Mouse (Mus musculus) neural tube, embryonic 15.5 days (tissue): ENCODE measurements around the gene Bnc2. TPM values are rescaled to one million over a fixed set of nuclear protein-coding genes. Genes with fewer than 3 reads are reported as not detected.

ENCODE experiments used
- ATAC-seq: fragments of 200-750 bp; cut with Nextera tagmentation; 2 replicates; pipeline ENCODE4 v1.8.0; 2017; ENCODE audit warnings: mild to moderate bottlenecking, moderate TSS enrichment, moderate library complexity; ENCODE audit not compliant: low FRiP score
- H3K27ac ChIP-seq: fragments of 300-500 bp; sonication (generic); replicated peaks from 2 replicates; pipeline ENCODE4 v1.5.1; 2015; ENCODE audit warnings: mild to moderate bottlenecking, inconsistent platforms
- H3K27me3 ChIP-seq: fragments of 300-500 bp; sonication (generic); replicated peaks from 2 replicates; pipeline ENCODE4 v1.6.1; 2015; ENCODE audit warnings: inconsistent platforms
- H3K36me3 ChIP-seq: fragments of 300-500 bp; sonication (generic); 2 replicates; pipeline ENCODE4 v1.6.1; 2015; ENCODE audit warnings: inconsistent platforms
- H3K4me1 ChIP-seq: fragments of 300-500 bp; sonication (generic); 2 replicates; pipeline ENCODE4 v1.6.1; 2015; ENCODE audit warnings: inconsistent platforms
- H3K4me2 ChIP-seq: fragments of 300-500 bp; sonication (generic); 2 replicates; pipeline ENCODE4 v1.6.1; 2015; ENCODE audit warnings: inconsistent platforms, mild to moderate bottlenecking, moderate library complexity
- H3K4me3 ChIP-seq: fragments of 300-500 bp; sonication (generic); replicated peaks from 2 replicates; pipeline ENCODE4 v1.5.1; 2015; ENCODE audit warnings: mild to moderate bottlenecking, inconsistent platforms
- H3K9ac ChIP-seq: fragments of 300-500 bp; sonication (generic); replicated peaks from 2 replicates; pipeline ENCODE4 v1.6.1; 2015; ENCODE audit warnings: mild to moderate bottlenecking, inconsistent platforms
- H3K9me3 ChIP-seq: fragments of 300-500 bp; sonication (generic); replicated peaks from 2 replicates; pipeline ENCODE4 v1.6.1; 2016; ENCODE audit warnings: inconsistent platforms
- WGBS: fragments of 180-500 bp; shearing (Covaris S2); methylation state at CpG from one replicate; pipeline ENCODE4 v1.1.7; 2015; ENCODE audit warnings: mixed read lengths; 5-methylcytosine and 5-hydroxymethylcytosine counted together
- polyA plus RNA-seq: library from polyadenylated mRNA; unstranded; fragments of >200 nt; fragmentation: Nextera tagmentation; extraction: Ambion mirVana; gene quantifications from 2 replicates; pipeline ENCODE4 v1.2.1, GENCODE M21; 2015

Gene Bnc2
- polyA plus RNA-seq, 1 experiment from 2014 or later = 16.2 TPM

DNA sequence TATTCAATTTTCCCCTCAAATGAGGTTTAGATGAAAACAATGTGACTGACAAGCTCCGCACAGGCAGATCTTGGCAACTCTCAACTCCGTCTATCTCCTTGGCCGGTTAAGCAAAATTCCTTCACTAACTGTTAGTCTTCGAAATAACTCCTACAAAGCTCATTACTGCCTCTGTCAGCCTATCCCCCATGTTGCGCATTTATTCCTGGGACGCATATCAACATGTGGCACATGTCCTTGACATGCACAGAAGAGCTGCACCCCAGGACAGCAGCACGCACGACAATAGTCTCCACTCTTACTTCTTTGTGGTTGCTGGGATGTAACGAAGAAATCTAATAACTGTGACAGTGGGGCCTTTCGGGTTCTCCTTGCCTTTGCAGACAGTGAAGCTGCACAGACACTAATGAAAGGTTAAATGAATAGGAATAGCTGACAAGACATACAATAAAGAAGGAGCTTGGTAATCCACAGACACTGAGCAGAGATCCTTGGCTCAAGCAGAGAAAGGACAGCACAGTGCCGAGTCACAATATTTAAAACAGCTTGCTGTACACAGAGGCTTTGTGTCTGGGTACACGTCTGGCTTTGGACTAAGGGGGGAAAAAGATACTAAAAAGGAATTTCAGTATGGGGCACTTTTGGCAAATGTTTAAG is 6.0 kb downstream of the Bnc2 start:
- ATAC-seq = no peak
- Histone ChIP-seq H3K9ac (no peak overlapping the region), H3K4me1 (peaks cover 7% of the 10 kb centered on the region), H3K27me3 (peaks cover 22% of the 10 kb centered on the region), H3K9me3 (no peaks in the 10 kb centered on the region), H3K4me3 (no peak overlapping the region), H3K36me3 (no peaks in the 10 kb centered on the region), H3K4me2 (no peak overlapping the region), H3K27ac (no peak overlapping the region)
- 29% methylated on average over 12 of the region's 12 CpGs for WGBS

DNA sequence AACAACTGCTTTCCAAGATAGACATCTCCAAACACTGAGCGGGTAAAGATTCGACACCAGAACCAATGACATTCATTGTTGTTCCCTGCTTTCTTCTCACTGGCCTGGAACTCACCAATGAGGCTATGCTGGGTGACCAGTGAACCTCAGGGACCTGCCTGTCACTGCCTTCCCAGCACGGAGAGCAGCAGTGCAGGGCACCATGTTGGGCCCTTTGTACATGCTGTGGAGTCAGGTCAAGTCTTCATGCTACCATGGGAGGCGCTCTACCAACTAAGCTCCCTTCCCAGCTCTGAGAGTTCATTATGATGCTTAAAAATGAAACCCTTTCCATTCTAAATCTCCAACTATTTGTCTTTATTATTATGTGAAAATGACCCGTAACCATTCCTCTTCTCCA is 6.8 kb downstream of the Bnc2 start:
- no peak for ATAC-seq
- H3K9me3 ChIP-seq = no peaks in the 10 kb centered on the region

GRCm38 (mm10) chr4:84662228-84663065 is 12.6 kb downstream of the Bnc2 start:
- no peak for ATAC-seq
- Histone ChIP-seq H3K27me3 (no peaks in the 10 kb centered on the region), H3K27ac (no peak overlapping the region), H3K4me2 (no peak overlapping the region), H3K4me1 (no peaks in the 10 kb centered on the region), H3K9me3 (no peaks in the 10 kb centered on the region), H3K4me3 (no peak overlapping the region), H3K9ac (no peak overlapping the region), H3K36me3 (no peaks in the 10 kb centered on the region)
- 93% methylated on average over 5 of the region's 5 CpGs for WGBS

More for the DNA sequence above, 6.8 kb downstream of the Bnc2 start:
- Histone ChIP-seq H3K9ac (no peak overlapping the region), H3K4me1 (peaks cover 3% of the 10 kb centered on the region; the same call in 1 of the 2 replicates), H3K4me2 (no peak overlapping the region), H3K36me3 (no peaks in the 10 kb centered on the region), H3K27ac (no peak overlapping the region), H3K27me3 (peaks cover 19% of the 10 kb centered on the region), H3K4me3 (no peak overlapping the region)
- WGBS = 86% methylated on average over 5 of the region's 5 CpGs

GRCm38 (mm10) chr4:84661341-84661740 is 13.7 kb downstream of the Bnc2 start:
- no peak for ATAC-seq
- Histone ChIP-seq H3K27ac (no peak overlapping the region), H3K4me3 (no peak overlapping the region), H3K9ac (no peak overlapping the region), H3K36me3 (no peaks in the 10 kb centered on the region), H3K9me3 (no peaks in the 10 kb centered on the region), H3K4me1 (no peaks in the 10 kb centered on the region), H3K4me2 (no peak overlapping the region), H3K27me3 (no peaks in the 10 kb centered on the region)
- 83% methylated on average over 3 of the region's 3 CpGs for WGBS

GRCm38 (mm10) chr4:84651786-84652185 is 23.3 kb downstream of the Bnc2 start:
- H3K27ac ChIP-seq = no peak overlapping the region
- WGBS = 63% methylated on average over 8 of the region's 8 CpGs
- H3K4me2 ChIP-seq = no peak overlapping the region
- ATAC-seq = no peak
- H3K9me3 ChIP-seq = no peaks in the 10 kb centered on the region
- no peaks in the 10 kb centered on the region for H3K4me1 ChIP-seq
- no peaks in the 10 kb centered on the region for H3K27me3 ChIP-seq
- H3K36me3 ChIP-seq = no peaks in the 10 kb centered on the region
- H3K4me3 ChIP-seq = no peak overlapping the region
- no peak overlapping the region for H3K9ac ChIP-seq

DNA sequence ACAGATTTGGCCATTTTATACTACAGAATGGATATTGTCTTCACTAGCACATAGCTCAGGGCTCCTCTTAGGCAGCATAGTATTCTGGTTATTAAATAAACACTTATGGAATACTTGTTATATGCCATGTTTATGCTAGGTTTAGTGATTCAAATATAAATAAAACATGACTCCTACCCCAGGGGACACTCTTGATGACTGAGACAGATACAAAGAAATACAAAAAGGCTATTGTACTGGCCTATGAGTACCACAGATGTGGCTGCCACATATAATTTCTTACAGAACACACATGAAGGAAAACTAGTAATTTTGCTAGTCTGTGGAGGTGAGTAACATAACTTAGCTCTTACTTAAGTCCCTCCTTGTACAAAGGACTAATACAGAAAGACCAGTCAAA is 28.5 kb downstream of the Bnc2 start:
- Histone ChIP-seq H3K9me3 (no peaks in the 10 kb centered on the region), H3K9ac (no peak overlapping the region), H3K4me1 (no peaks in the 10 kb centered on the region), H3K36me3 (no peaks in the 10 kb centered on the region), H3K27ac (no peak overlapping the region), H3K4me3 (no peak overlapping the region), H3K4me2 (no peak overlapping the region), H3K27me3 (no peaks in the 10 kb centered on the region)
- no peak for ATAC-seq

GRCm38 (mm10) chr4:84639166-84639565 is 35.9 kb downstream of the Bnc2 start:
- no peak overlapping the region for H3K4me2 ChIP-seq
- H3K27me3 ChIP-seq = no peaks in the 10 kb centered on the region
- no peak overlapping the region for H3K9ac ChIP-seq
- H3K36me3 ChIP-seq = no peaks in the 10 kb centered on the region
- no peak for ATAC-seq
- no peaks in the 10 kb centered on the region for H3K9me3 ChIP-seq
- WGBS = 60% methylated on average over 6 of the region's 6 CpGs
- peaks cover 9% of the 10 kb centered on the region for H3K4me1 ChIP-seq
- no peak overlapping the region for H3K4me3 ChIP-seq
- H3K27ac ChIP-seq = no peak overlapping the region

GRCm38 (mm10) chr4:84637641-84638040 is 37.4 kb downstream of the Bnc2 start:
- Histone ChIP-seq H3K27ac (no peak overlapping the region; the same call in 1 of the 2 replicates), H3K4me1 (peaks cover 9% of the 10 kb centered on the region), H3K9me3 (no peaks in the 10 kb centered on the region), H3K9ac (no peak overlapping the region), H3K27me3 (no peaks in the 10 kb centered on the region), H3K4me3 (no peak overlapping the region), H3K36me3 (no peaks in the 10 kb centered on the region), H3K4me2 (peak overlapping the region; percentile 36)
- 4% methylated on average over 10 of the region's 10 CpGs for WGBS
- ATAC-seq = no peak

DNA sequence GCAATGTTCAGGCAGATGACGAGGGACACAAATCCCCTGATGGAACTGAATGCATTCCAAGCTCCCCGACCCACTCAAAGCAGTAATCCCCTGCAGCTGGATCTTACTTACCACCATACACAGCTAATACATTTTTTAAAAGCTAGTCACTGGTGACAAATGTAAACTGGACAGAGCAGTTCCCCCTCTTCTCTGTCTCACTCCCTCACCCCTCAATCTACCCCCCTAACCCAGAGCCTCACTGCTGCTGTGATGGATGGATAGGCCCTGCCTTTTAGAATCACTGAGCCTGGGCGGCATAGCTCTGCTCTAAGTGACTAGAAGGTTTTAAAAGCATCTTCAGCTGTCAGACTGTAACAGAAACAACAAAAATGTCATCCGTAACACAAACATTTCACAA is 40.3 kb downstream of the Bnc2 start:
- Histone ChIP-seq H3K27ac (no peak overlapping the region), H3K27me3 (no peaks in the 10 kb centered on the region), H3K9me3 (no peaks in the 10 kb centered on the region), H3K4me2 (no peak overlapping the region), H3K4me1 (peaks cover 9% of the 10 kb centered on the region), H3K9ac (no peak overlapping the region), H3K36me3 (no peaks in the 10 kb centered on the region), H3K4me3 (no peak overlapping the region)
- ATAC-seq = no peak
- WGBS = 48% methylated on average over 4 of the region's 4 CpGs

- no peaks in the 10 kb centered on the region for H3K9me3 ChIP-seq
- H3K4me3 ChIP-seq = no peak overlapping the region
- H3K4me1 ChIP-seq = peaks cover 9% of the 10 kb centered on the region
- H3K27ac ChIP-seq = no peak overlapping the region
- no peaks in the 10 kb centered on the region for H3K36me3 ChIP-seq
- no peak overlapping the region for H3K9ac ChIP-seq
- no peaks in the 10 kb centered on the region for H3K27me3 ChIP-seq
- ATAC-seq = no peak
- WGBS = 88% methylated on average over 1 of the region's 1 CpGs
- no peak overlapping the region for H3K4me2 ChIP-seq
These were observed 41.1 kb downstream of the Bnc2 start for GRCm38 (mm10) chr4:84633991-84634390.

- no peak overlapping the region for H3K9ac ChIP-seq
- 79% methylated on average over 12 of the region's 12 CpGs for WGBS
- H3K36me3 ChIP-seq = no peaks in the 10 kb centered on the region
- H3K27me3 ChIP-seq = no peaks in the 10 kb centered on the region
- H3K4me1 ChIP-seq = peaks cover 9% of the 10 kb centered on the region
- H3K4me2 ChIP-seq = no peak overlapping the region
- ATAC-seq = no peak
- no peaks in the 10 kb centered on the region for H3K9me3 ChIP-seq
- no peak overlapping the region for H3K4me3 ChIP-seq
- no peak overlapping the region for H3K27ac ChIP-seq
These were observed 42.0 kb downstream of the Bnc2 start for GRCm38 (mm10) chr4:84632832-84633789.
